Mouse (Mus musculus) midbrain, embryonic 12.5 days (tissue): Measurements from ENCODE around the gene Mansc4. TPM values are rescaled to one million over a fixed set of nuclear protein-coding genes. Genes with fewer than 3 reads are reported as not detected.

Experiments
- ATAC-seq: fragments of 200-750 bp; cut with Nextera tagmentation; 2 replicates; pipeline ENCODE4 v1.8.0; 2017; ENCODE audit warnings: low read depth, moderate TSS enrichment, moderate library complexity; ENCODE audit not compliant: low FRiP score
- H3K27ac ChIP-seq: fragments of 300-500 bp; sonication (generic); replicated peaks from 2 replicates; pipeline ENCODE4 v1.5.1; 2016; ENCODE audit warnings: mild to moderate bottlenecking
- H3K27me3 ChIP-seq: fragments of 300-500 bp; sonication (generic); 2 replicates; pipeline ENCODE4 v1.6.1; 2016; ENCODE audit warnings: mild to moderate bottlenecking
- H3K36me3 ChIP-seq: fragments of 300-500 bp; sonication (generic); 2 replicates; pipeline ENCODE4 v1.6.1; 2016
- H3K4me1 ChIP-seq: fragments of 300-500 bp; sonication (generic); 2 replicates; pipeline ENCODE4 v1.6.1; 2016
- H3K4me2 ChIP-seq: fragments of 300-500 bp; sonication (generic); replicated peaks from 2 replicates; pipeline ENCODE4 v1.6.1; 2016; ENCODE audit warnings: mild to moderate bottlenecking, moderate library complexity
- H3K4me3 ChIP-seq: fragments of 300-500 bp; sonication (generic); 2 replicates; pipeline ENCODE4 v1.5.1; 2016; ENCODE audit warnings: mild to moderate bottlenecking
- H3K9ac ChIP-seq: fragments of 300-500 bp; sonication (generic); replicated peaks from 2 replicates; pipeline ENCODE4 v1.6.1; 2016; ENCODE audit warnings: mild to moderate bottlenecking, moderate library complexity
- H3K9me3 ChIP-seq: fragments of 300-500 bp; sonication (generic); 2 replicates; pipeline ENCODE4 v1.6.1; 2016; ENCODE audit warnings: mild to moderate bottlenecking
- WGBS: fragments of 180-500 bp; shearing (Covaris S2); methylation state at CpG from one replicate; pipeline ENCODE4 v1.1.7; 2016; 5-methylcytosine and 5-hydroxymethylcytosine counted together
- polyA plus RNA-seq: library from polyadenylated mRNA; unstranded; fragments of >200 nt; fragmentation: Nextera tagmentation; extraction: Ambion mirVana; gene quantifications from 2 replicates; pipeline ENCODE4 v1.2.1, GENCODE M21; 2016

The Mansc4 gene
- polyA plus RNA-seq, 1 experiment from 2014 or later, result 0.32 TPM

- Histone ChIP-seq H3K27ac (no peak overlapping the region), H3K4me2 (no peak overlapping the region), H3K36me3 (peaks cover 71% of the 10 kb centered on the region), H3K4me1 (no peaks in the 10 kb centered on the region), H3K9me3 (no peaks in the 10 kb centered on the region), H3K27me3 (no peaks in the 10 kb centered on the region), H3K9ac (no peak overlapping the region), H3K4me3 (no peak overlapping the region)
- 95% methylated on average over 13 of the region's 13 CpGs for WGBS
- ATAC-seq, result no peak
These were observed 37.5 kb downstream of the Mansc4 start for GRCm38 (mm10) chr6:147049239-147049805.

- peaks cover 16% of the 10 kb centered on the region for H3K4me1 ChIP-seq
- peaks cover 26% of the 10 kb centered on the region for H3K36me3 ChIP-seq
- 0 out of 2 replicates have a peak, but pooled peaks cover 2% of the 10 kb centered on the region for H3K9me3 ChIP-seq
- WGBS, result 55% methylated on average over 7 of the region's 7 CpGs
- peaks cover 12% of the 10 kb centered on the region for H3K27me3 ChIP-seq
- no peak for ATAC-seq
- peak overlapping the region; percentile 73 for H3K4me2 ChIP-seq
- H3K4me3 ChIP-seq, result peak overlapping the region; percentile 93
- H3K9ac ChIP-seq, result peak overlapping the region; percentile 91
- H3K27ac ChIP-seq, result no peak overlapping the region
These were observed 43.2 kb downstream of the Mansc4 start for GRCm38 (mm10) chr6:147043633-147044032.

GRCm38 (mm10) chr6:147042291-147043290 lies 44.2 kb downstream of the Mansc4 start, which contains the start of gene Mrps35:
Mrps35 (plus strand) TSS chr6:147042764.
- Histone ChIP-seq H3K4me3 (peak within 1 kb of the TSS; percentile 93), H3K9ac (peak within 1 kb of the TSS; percentile 91), H3K4me1 (peaks cover 16% of the 10 kb centered on the region), H3K4me2 (peak within 1 kb of the TSS; percentile 73), H3K9me3 (0 out of 2 replicates have a peak, but pooled peaks cover 2% of the 10 kb centered on the region), H3K27me3 (peaks cover 12% of the 10 kb centered on the region), H3K27ac (peak within 1 kb of the TSS; percentile 79), H3K36me3 (peaks cover 17% of the 10 kb centered on the region; the same call in 1 of the 2 replicates)
- peak; percentile 99 for ATAC-seq
- WGBS, result 3% methylated on average over 65 of the region's 66 CpGs

- Histone ChIP-seq H3K4me1 (no peaks in the 10 kb centered on the region), H3K27ac (no peak within 1 kb of the TSS), H3K4me2 (no peak within 1 kb of the TSS), H3K9ac (no peak within 1 kb of the TSS), H3K27me3 (no peaks in the 10 kb centered on the region), H3K9me3 (no peaks in the 10 kb centered on the region), H3K4me3 (no peak within 1 kb of the TSS), H3K36me3 (no peaks in the 10 kb centered on the region)
- WGBS, result 38% methylated on average over 13 of the region's 13 CpGs
- ATAC-seq, result no peak
These were observed 54.4 kb downstream of the Mansc4 start, which contains the start of gene Rep15 for GRCm38 (mm10) chr6:147032303-147032925. Rep15 (plus strand) TSS chr6:147032584.

GRCm38 (mm10) chr6:147030096-147030885 lies 56.5 kb downstream of the Mansc4 start:
- ATAC-seq, result no peak
- Histone ChIP-seq H3K9ac (no peak overlapping the region), H3K4me3 (no peak overlapping the region), H3K9me3 (no peaks in the 10 kb centered on the region), H3K36me3 (no peaks in the 10 kb centered on the region), H3K4me1 (no peaks in the 10 kb centered on the region), H3K4me2 (no peak overlapping the region), H3K27me3 (no peaks in the 10 kb centered on the region), H3K27ac (no peak overlapping the region)
- WGBS, result 91% methylated on average over 15 of the region's 15 CpGs

- H3K9ac ChIP-seq, result no peak overlapping the region
- no peak overlapping the region for H3K4me3 ChIP-seq
These were observed 57.2 kb downstream of the Mansc4 start for GRCm38 (mm10) chr6:147029591-147029990.

GRCm38 (mm10) chr6:147028396-147028795 lies 58.4 kb downstream of the Mansc4 start:
- Histone ChIP-seq H3K4me2 (no peak overlapping the region), H3K36me3 (no peaks in the 10 kb centered on the region), H3K4me3 (no peak overlapping the region), H3K27me3 (no peaks in the 10 kb centered on the region), H3K9ac (no peak overlapping the region), H3K9me3 (no peaks in the 10 kb centered on the region), H3K4me1 (no peaks in the 10 kb centered on the region), H3K27ac (no peak overlapping the region)
- 80% methylated on average over 2 of the region's 2 CpGs for WGBS
- no peak for ATAC-seq

More at GRCm38 (mm10) chr6:147029591-147029990, 57.2 kb downstream of the Mansc4 start:
- Histone ChIP-seq H3K27ac (no peak overlapping the region), H3K4me1 (no peaks in the 10 kb centered on the region), H3K27me3 (no peaks in the 10 kb centered on the region), H3K36me3 (no peaks in the 10 kb centered on the region), H3K4me2 (no peak overlapping the region), H3K9me3 (no peaks in the 10 kb centered on the region)
- no peak for ATAC-seq
- WGBS, result 94% methylated on average over 9 of the region's 9 CpGs

Other genes starting within 250 kb of the Mansc4 start
- not detected in 2 replicates for gene Smco2, start 236.9 kb downstream of the Mansc4 start, polyA plus RNA-seq
- 25.0 and 25.8 TPM in 2 replicates for gene Ppfibp1, start 198.5 kb downstream of the Mansc4 start, polyA plus RNA-seq
- gene 1700034J05Rik, start 132.6 kb downstream of the Mansc4 start, polyA plus RNA-seq, result 0.15 TPM in 1 of 2 replicates, not detected in the other
- gene Rep15, start 54.4 kb downstream of the Mansc4 start, polyA plus RNA-seq, result 0.42 and 0.81 TPM in 2 replicates
- 70.6 and 83.0 TPM in 2 replicates for gene Mrps35, start 44.3 kb downstream of the Mansc4 start, polyA plus RNA-seq
- 8.2 and 9.0 TPM in 2 replicates for gene Klhl42, start 4.3 kb upstream of the Mansc4 start, polyA plus RNA-seq
- 0.85 and 1.2 TPM in 2 replicates for gene Pthlh, start 177.2 kb upstream of the Mansc4 start, polyA plus RNA-seq